Mouse (Mus musculus) heart, embryonic 15.5 days (tissue): Measurements from ENCODE around the gene Smurf2. TPM values are rescaled to one million over a fixed set of nuclear protein-coding genes. Genes with fewer than 3 reads are reported as not detected.

Experiments
- ATAC-seq: fragments of 200-750 bp; cut with Nextera tagmentation; replicated peaks from 2 replicates; pipeline ENCODE4 v1.8.0; 2017; ENCODE audit warnings: low read depth, moderate TSS enrichment; ENCODE audit not compliant: insufficient number of reproducible peaks, insufficient read depth, low FRiP score
- H3K27ac ChIP-seq: fragments of 300-500 bp; sonication (generic); 2 replicates; pipeline ENCODE4 v1.5.1; 2015; ENCODE audit warnings: mild to moderate bottlenecking, inconsistent platforms
- H3K27me3 ChIP-seq: fragments of 300-500 bp; sonication (generic); 2 replicates; pipeline ENCODE4 v1.6.1; 2015; ENCODE audit warnings: inconsistent platforms
- H3K36me3 ChIP-seq: fragments of 300-500 bp; sonication (generic); 2 replicates; pipeline ENCODE4 v1.6.1; 2015; ENCODE audit warnings: mild to moderate bottlenecking, inconsistent platforms
- H3K4me1 ChIP-seq: fragments of 300-500 bp; sonication (generic); replicated peaks from 2 replicates; pipeline ENCODE4 v1.6.1; 2015; ENCODE audit warnings: inconsistent platforms
- H3K4me2 ChIP-seq: fragments of 300-500 bp; sonication (generic); 2 replicates; pipeline ENCODE4 v1.6.1; 2015; ENCODE audit warnings: inconsistent platforms, mild to moderate bottlenecking, moderate library complexity
- H3K4me3 ChIP-seq: fragments of 300-500 bp; sonication (generic); 2 replicates; pipeline ENCODE4 v1.5.1; 2015; ENCODE audit warnings: mild to moderate bottlenecking, inconsistent platforms
- H3K9ac ChIP-seq: fragments of 300-500 bp; sonication (generic); 2 replicates; pipeline ENCODE4 v1.6.1; 2015; ENCODE audit warnings: mild to moderate bottlenecking, inconsistent platforms
- H3K9me3 ChIP-seq: fragments of 300-500 bp; sonication (generic); replicated peaks from 2 replicates; pipeline ENCODE4 v1.6.1; 2016; ENCODE audit warnings: inconsistent platforms
- WGBS: fragments of 180-500 bp; shearing (Covaris S2); methylation state at CpG from one replicate; pipeline ENCODE4 v1.1.7; 2015; ENCODE audit warnings: mixed read lengths; 5-methylcytosine and 5-hydroxymethylcytosine counted together
- polyA plus RNA-seq: library from polyadenylated mRNA; unstranded; fragments of >200 nt; fragmentation: Nextera tagmentation; extraction: Ambion mirVana; gene quantifications from 2 replicates; pipeline ENCODE4 v1.2.1, GENCODE M21; 2015

Gene Smurf2
- polyA plus RNA-seq, 1 experiment from 2014 or later = 8.9 TPM

DNA sequence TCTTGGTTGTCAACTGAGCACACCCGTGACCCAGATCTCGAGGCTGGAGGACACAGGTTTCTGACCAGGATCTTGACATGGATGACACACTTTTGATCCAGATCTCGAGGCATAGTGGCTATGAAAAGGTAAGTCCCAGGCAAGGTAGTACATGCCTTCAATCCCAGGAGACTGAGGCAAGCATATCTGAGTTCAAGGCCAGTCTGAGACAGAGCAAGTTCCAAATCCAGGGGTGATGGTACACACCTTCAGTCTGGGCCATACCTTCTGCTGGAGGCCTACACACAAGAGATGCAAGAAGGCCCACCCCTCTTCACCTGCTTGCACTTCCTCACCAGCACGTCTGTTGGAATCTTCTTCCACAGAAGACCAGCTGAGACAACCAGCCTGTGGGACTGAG, 14.8 kb downstream of the Smurf2 start:
- H3K4me3 ChIP-seq = no peak overlapping the region
- H3K4me1 ChIP-seq = peaks cover 5% of the 10 kb centered on the region
- H3K27ac ChIP-seq = no peak overlapping the region
- no peak overlapping the region for H3K4me2 ChIP-seq
- no peaks in the 10 kb centered on the region for H3K27me3 ChIP-seq
- no peak for ATAC-seq
- H3K9me3 ChIP-seq = no peaks in the 10 kb centered on the region
- no peaks in the 10 kb centered on the region; the same call in 1 of the 2 replicates for H3K36me3 ChIP-seq
- no peak overlapping the region for H3K9ac ChIP-seq
- 87% methylated on average over 4 of the region's 4 CpGs for whole genome bisulfite sequencing

DNA sequence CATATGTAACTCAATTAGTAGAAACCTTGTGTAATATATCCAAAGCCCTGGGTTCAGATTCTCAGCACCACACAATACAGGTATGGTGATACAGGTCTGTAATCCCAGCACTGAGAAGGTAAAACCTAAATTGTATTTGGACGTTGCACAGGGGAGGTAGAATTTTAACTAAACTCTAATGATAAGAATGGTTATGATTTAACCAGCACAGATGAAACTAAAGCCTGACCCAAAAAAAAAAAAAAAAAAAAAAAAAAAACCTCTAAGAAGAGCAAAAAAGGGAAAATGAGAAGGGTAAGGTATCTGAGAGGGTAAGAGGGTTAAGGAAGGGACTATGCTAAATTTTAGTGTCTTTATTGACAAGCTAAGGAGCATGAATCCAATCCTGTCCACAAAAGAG, 20.7 kb downstream of the Smurf2 start:
- Histone ChIP-seq H3K36me3 (no peaks in the 10 kb centered on the region), H3K4me1 (peaks cover 2% of the 10 kb centered on the region), H3K4me2 (no peak overlapping the region), H3K27me3 (no peaks in the 10 kb centered on the region), H3K4me3 (no peak overlapping the region), H3K9me3 (no peaks in the 10 kb centered on the region), H3K9ac (no peak overlapping the region), H3K27ac (no peak overlapping the region)
- WGBS = 88% methylated on average over 1 of the region's 1 CpGs
- no peak for ATAC-seq

DNA sequence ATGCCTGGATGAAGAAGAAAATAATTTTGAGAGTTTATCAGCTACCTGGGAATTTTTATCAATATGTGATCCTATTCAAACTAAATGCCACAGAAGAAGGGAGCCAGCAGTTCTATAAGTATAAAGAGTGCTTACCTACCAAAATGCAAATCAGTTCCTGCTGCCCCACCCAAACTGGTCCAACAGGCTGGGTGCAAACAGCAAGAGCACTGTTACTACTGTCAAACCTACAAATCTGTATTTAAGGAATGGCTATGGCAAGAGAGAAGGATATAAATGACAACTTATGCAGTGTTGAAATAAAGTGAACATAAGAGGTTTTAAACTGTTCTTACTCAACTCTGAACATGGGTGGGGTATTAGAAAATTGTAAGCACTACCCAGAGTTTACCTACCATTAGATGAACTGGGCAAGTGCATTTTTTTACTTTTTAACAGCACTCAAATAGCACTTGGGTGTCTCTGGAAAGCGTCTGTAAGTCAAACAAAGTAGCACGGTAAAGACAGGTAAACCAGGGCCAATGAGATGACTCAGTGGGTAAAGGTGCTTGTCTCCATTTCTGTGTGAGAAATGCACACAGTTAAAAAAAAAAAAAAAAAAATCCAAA, 23.9 kb downstream of the Smurf2 start:
- no peak overlapping the region for H3K9ac ChIP-seq
- ATAC-seq = no peak
- no peak overlapping the region for H3K4me2 ChIP-seq
- H3K9me3 ChIP-seq = no peaks in the 10 kb centered on the region
- 73% methylated on average over 2 of the region's 2 CpGs for WGBS
- H3K27me3 ChIP-seq = no peaks in the 10 kb centered on the region
- H3K4me1 ChIP-seq = no peaks in the 10 kb centered on the region
- no peak overlapping the region for H3K27ac ChIP-seq
- no peaks in the 10 kb centered on the region for H3K36me3 ChIP-seq
- H3K4me3 ChIP-seq = no peak overlapping the region

DNA sequence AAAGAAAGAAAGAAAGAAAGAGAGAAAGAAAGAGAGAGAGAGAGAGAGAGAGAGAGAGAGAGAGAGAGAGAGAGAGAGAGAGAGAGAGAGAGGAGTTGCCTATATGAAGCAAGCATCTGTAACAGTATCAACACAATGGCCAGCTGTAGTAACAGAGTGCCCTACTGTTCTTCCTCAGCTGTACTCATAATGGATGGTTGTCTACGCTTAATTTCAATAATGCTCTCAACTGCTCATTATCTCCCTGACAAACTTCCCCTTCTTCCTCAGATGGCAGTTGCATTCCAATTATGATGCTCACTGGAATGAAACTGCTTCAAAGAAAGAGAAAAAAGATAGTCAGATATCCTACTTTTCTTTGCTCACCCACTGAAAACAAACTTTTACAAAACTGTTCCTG, 36.9 kb downstream of the Smurf2 start:
- no peaks in the 10 kb centered on the region for H3K9me3 ChIP-seq
- no peak overlapping the region for H3K4me3 ChIP-seq
- ATAC-seq = no peak
- no peak overlapping the region for H3K4me2 ChIP-seq
- H3K36me3 ChIP-seq = no peaks in the 10 kb centered on the region
- no peak overlapping the region for H3K27ac ChIP-seq
- H3K27me3 ChIP-seq = no peaks in the 10 kb centered on the region
- H3K9ac ChIP-seq = no peak overlapping the region
- peaks cover 28% of the 10 kb centered on the region for H3K4me1 ChIP-seq
- 83% methylated on average over 1 of the region's 1 CpGs for WGBS

DNA sequence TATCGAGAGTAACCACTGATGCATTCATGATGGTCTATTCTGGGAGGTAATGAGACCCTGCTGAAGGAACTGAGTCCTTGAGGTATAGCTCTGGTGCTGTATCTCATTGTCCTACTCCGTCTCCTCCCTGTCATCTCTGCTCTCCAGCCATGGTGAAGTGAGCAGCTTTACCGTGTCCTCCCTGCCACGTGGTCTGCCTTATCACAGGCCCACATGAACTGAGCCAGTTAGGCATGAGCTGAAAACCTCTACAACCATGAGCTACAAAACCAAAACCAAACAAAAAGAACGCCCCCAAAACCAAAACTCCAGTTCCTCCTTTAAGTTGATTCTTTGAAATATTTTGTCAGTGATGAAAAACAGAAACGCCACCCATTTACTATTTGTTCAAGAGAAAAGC, 47.9 kb downstream of the Smurf2 start:
- no peak overlapping the region for H3K4me2 ChIP-seq
- no peak overlapping the region for H3K9ac ChIP-seq
- H3K4me1 ChIP-seq = peaks cover 3% of the 10 kb centered on the region
- no peaks in the 10 kb centered on the region for H3K27me3 ChIP-seq
- no peaks in the 10 kb centered on the region for H3K9me3 ChIP-seq
- WGBS = 72% methylated on average over 6 of the region's 6 CpGs
- H3K36me3 ChIP-seq = peaks cover 12% of the 10 kb centered on the region
- no peak for ATAC-seq
- H3K4me3 ChIP-seq = no peak overlapping the region
- no peak overlapping the region for H3K27ac ChIP-seq

DNA sequence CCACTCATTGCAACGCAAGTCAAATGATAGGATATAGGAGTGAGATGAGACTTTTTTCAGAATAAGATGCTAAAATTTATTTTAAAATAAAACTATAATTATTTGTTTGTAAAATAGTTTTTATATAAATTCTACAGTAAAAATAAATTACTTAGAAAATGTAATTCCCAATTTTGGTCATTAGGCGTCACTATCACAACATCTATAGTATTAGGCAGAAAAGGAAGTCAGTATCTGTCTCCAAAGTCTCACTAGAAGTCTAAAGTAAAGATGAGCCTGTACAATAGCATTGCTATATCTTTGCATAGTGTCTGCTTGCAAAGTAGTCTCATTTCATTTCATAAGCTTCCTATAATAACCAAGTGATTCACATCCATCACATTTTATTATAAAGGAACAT, 69.1 kb downstream of the Smurf2 start:
- H3K9ac ChIP-seq = no peak overlapping the region
- no peaks in the 10 kb centered on the region for H3K4me1 ChIP-seq
- H3K36me3 ChIP-seq = peaks cover 29% of the 10 kb centered on the region
- no peak overlapping the region for H3K4me3 ChIP-seq
- no peaks in the 10 kb centered on the region for H3K9me3 ChIP-seq
- 52% methylated on average over 2 of the region's 2 CpGs for WGBS
- no peak overlapping the region for H3K4me2 ChIP-seq
- no peak for ATAC-seq
- H3K27ac ChIP-seq = no peak overlapping the region
- no peaks in the 10 kb centered on the region for H3K27me3 ChIP-seq

DNA sequence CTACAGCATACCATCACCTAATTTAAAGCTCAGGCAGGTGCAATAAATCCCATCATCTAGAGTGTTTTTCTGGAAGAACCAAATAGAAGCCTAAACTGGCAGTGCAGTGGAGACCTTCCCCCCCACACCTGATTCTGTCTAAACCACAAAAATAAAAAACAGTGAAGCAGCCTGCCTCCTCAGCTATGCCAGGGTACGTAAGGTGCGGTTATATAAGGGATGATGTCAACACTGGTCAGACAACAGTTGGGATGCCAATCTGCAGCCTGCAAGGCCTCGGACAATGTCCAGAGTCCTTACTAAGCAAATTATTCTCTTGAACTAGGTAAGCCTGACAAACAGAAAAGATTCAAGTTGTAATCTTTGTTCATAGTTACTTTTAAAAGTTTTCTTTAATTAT, 78.5 kb downstream of the Smurf2 start:
- Histone ChIP-seq H3K9ac (no peak overlapping the region), H3K4me3 (no peak overlapping the region), H3K9me3 (no peaks in the 10 kb centered on the region), H3K27me3 (no peaks in the 10 kb centered on the region), H3K4me2 (no peak overlapping the region), H3K36me3 (peaks cover 46% of the 10 kb centered on the region), H3K27ac (no peak overlapping the region), H3K4me1 (no peaks in the 10 kb centered on the region)
- 90% methylated on average over 3 of the region's 3 CpGs for WGBS
- ATAC-seq = no peak

DNA sequence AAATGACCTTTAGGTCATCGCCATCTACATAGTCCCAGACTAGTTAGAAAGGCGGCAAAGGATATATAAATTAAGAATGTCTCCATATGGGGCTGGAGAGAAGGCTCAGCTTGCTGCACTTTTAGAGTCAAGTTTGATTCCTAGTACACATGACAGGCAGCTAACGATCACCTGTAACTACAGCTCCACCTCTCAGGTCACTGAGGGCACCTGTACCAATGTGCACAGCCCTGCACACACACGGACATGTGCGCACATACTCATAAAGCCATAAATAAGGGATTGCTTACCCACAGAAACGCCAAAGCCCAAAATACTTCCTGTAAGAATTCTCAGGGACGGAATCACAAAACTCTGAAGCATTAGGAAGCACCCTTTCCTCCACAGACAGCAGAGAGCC, 92.4 kb downstream of the Smurf2 start:
- Histone ChIP-seq H3K36me3 (peaks cover 53% of the 10 kb centered on the region), H3K4me3 (no peak overlapping the region), H3K9me3 (no peaks in the 10 kb centered on the region), H3K27ac (no peak overlapping the region), H3K27me3 (no peaks in the 10 kb centered on the region), H3K4me2 (no peak overlapping the region), H3K9ac (no peak overlapping the region), H3K4me1 (0 out of 2 replicates have a peak, but pooled peaks cover 2% of the 10 kb centered on the region)
- 89% methylated on average over 7 of the region's 7 CpGs for WGBS
- ATAC-seq = no peak

DNA sequence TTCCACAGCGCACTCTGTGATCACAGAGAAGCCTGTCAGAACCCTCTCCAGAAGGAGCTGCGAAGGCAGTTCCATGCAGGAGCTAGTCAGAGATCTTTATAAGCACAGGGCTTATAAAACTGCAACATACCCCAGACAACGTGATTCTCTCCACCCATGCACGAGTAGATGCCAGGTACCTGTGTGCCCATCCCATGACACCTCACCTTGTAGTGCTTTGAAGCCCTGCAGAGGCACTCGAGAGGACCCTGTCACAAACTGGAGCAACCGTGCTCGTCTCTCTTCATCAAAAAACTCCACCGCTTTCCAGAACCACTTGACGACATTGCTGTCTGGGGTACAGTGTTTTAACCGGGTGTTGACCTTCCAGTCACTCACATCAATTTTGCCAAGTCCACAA, 96.1 kb downstream of the Smurf2 start:
- Histone ChIP-seq H3K4me2 (no peak overlapping the region), H3K27ac (no peak overlapping the region), H3K9ac (no peak overlapping the region), H3K27me3 (no peaks in the 10 kb centered on the region), H3K4me1 (peaks cover 14% of the 10 kb centered on the region), H3K4me3 (no peak overlapping the region), H3K9me3 (no peaks in the 10 kb centered on the region), H3K36me3 (peaks cover 46% of the 10 kb centered on the region)
- no peak for ATAC-seq
- 82% methylated on average over 10 of the region's 10 CpGs for WGBS

DNA sequence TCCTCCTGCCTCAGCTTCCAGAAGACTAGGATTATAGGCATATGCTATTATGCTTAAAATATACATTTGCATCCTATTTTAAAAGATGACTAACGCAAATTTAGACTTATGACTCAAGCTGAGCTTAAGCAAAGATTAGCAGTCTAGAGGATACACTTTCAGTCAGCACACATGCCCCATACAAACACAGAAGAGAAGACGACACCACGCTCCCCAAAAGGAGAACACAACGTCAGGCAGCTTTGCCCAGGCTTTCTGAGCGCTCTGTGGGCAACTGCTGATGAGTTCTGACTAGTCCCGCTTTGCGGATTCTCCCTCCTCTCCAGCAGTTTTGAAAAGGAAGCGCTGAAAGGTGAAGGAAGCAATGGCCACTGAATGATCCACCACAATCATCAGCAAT, 96.8 kb downstream of the Smurf2 start:
- Histone ChIP-seq H3K4me2 (no peak overlapping the region), H3K4me1 (peaks cover 19% of the 10 kb centered on the region), H3K4me3 (no peak overlapping the region), H3K27me3 (no peaks in the 10 kb centered on the region), H3K36me3 (peaks cover 48% of the 10 kb centered on the region), H3K27ac (no peak overlapping the region), H3K9me3 (no peaks in the 10 kb centered on the region), H3K9ac (no peak overlapping the region)
- 89% methylated on average over 8 of the region's 8 CpGs for WGBS
- ATAC-seq = no peak

DNA sequence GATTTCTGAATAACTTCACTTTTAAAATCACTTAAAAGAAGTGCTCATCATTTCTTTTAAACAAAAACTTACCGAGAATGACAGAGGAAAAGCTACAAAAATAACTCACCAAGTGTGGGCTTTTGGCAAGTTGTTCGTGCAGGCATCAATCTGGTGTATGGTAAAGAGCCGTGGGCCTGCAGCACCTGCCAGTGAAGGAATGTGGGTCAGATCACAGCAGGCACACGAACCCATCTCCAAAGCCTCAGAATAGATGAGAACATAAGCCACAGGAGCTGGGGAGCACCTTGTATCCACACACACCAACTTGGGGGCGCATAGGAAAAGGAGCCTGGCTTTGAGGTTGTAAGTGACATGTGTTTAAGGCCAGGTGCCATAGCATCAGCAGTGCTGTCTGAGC, 97.6 kb downstream of the Smurf2 start:
- Histone ChIP-seq H3K27me3 (no peaks in the 10 kb centered on the region), H3K4me3 (no peak overlapping the region), H3K9me3 (no peaks in the 10 kb centered on the region), H3K36me3 (peaks cover 40% of the 10 kb centered on the region; the same call in 1 of the 2 replicates), H3K27ac (no peak overlapping the region), H3K4me1 (peaks cover 27% of the 10 kb centered on the region), H3K4me2 (no peak overlapping the region), H3K9ac (no peak overlapping the region)
- ATAC-seq = no peak
- WGBS = 77% methylated on average over 5 of the region's 5 CpGs

DNA sequence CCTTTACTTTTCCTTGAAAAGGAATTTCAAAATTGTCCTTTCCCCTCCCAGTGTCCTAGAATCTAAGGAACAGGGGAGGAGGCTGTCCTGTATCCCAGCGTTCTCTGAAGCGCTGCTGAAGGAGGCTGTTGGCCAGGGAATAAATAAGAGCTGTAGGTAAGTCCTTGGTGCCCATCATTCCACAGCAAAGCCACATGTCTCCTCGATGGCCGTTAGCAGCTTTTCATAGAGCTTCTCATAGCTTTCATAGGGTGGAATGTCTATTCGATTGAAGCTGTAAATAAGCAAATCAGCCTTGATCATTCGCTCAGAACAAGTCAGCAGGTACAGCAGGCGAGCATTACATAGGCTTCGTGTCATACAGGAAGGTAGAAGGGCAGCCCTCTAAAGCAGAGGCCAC, 98.0 kb downstream of the Smurf2 start:
- ATAC-seq = no peak

More for the DNA sequence above, 98.0 kb downstream of the Smurf2 start:
- Histone ChIP-seq H3K27ac (no peak overlapping the region), H3K4me3 (no peak overlapping the region), H3K4me2 (no peak overlapping the region), H3K9ac (no peak overlapping the region), H3K27me3 (no peaks in the 10 kb centered on the region), H3K4me1 (peaks cover 30% of the 10 kb centered on the region), H3K9me3 (no peaks in the 10 kb centered on the region), H3K36me3 (peaks cover 37% of the 10 kb centered on the region; the same call in 1 of the 2 replicates)
- 81% methylated on average over 8 of the region's 8 CpGs for WGBS
